11 mouse cellular contexts compared by ENCODE assay signal in genomic region chr6:30477210-30477714, GRCm38 (mm10). TPM values are rescaled to one million over a fixed set of nuclear protein-coding genes. Genes with fewer than 3 reads are reported as not detected.
DNase-seq lines count a peak whose midpoint lies in the region; ATAC-seq and TF ChIP-seq lines count a peak whose summit lies in the region.
"Had no signal": no experiment of that assay in that cellular context is flagged by ENCODE, and none has a peak within 500 bp of the region (broad histone marks: within the 10 kb centered on the region; RNA-seq: fewer than 3 reads in every experiment).

No protein-coding gene starts in this region.

- no peak for TF ChIP-seq CTCF in lung, postnatal 0 days (IDR thresholded peaks at IDR 0.05)
- TF ChIP-seq CTCF in stomach, postnatal 0 days (IDR thresholded peaks at IDR 0.05; ENCODE audit: low read depth), result no peak

- WGBS in forebrain, embryonic 15.5 days, result 84% methylated on average over 8 of the region's 8 CpGs
- 89% methylated on average over 8 of the region's 8 CpGs for WGBS in forebrain, embryonic 12.5 days
- WGBS in lung, postnatal 0 days, result 36% methylated on average over 8 of the region's 8 CpGs
- WGBS in intestine, embryonic 15.5 days, result 31% methylated on average over 8 of the region's 8 CpGs
- WGBS in stomach, postnatal 0 days, result 27% methylated on average over 8 of the region's 8 CpGs

- H3K36me3 ChIP-seq in forebrain, embryonic 15.5 days, result peaks cover 4% of the 10 kb centered on the region; the same call in 1 of the 2 replicates
- H3K36me3 ChIP-seq in forebrain, embryonic 12.5 days (replicated peaks), result peaks cover 41% of the 10 kb centered on the region
- H3K36me3 ChIP-seq in lung, postnatal 0 days (ENCODE audit: insufficient read depth, low read length), result peaks cover 11% of the 10 kb centered on the region
- peaks cover 9% of the 10 kb centered on the region; the same call in 1 of the 2 replicates for H3K36me3 ChIP-seq in intestine, embryonic 15.5 days
- H3K36me3 ChIP-seq in stomach, postnatal 0 days (ENCODE audit: control insufficient read depth, insufficient read depth, low read length), result no peaks in the 10 kb centered on the region

- no peak overlapping the region for H3K4me3 ChIP-seq in forebrain, embryonic 15.5 days
- no peak overlapping the region for H3K4me3 ChIP-seq in forebrain, embryonic 12.5 days (replicated peaks)
- no peak overlapping the region for H3K4me3 ChIP-seq in lung, postnatal 0 days (ENCODE audit: low read depth, low read length)
- H3K4me3 ChIP-seq in intestine, embryonic 15.5 days (replicated peaks), result no peak overlapping the region
- no peak overlapping the region for H3K4me3 ChIP-seq in stomach, postnatal 0 days (ENCODE audit: low read depth, low read length)
- H3K4me3 ChIP-seq: erythroblast, embryonic 14.5 days; heart, adult 2 months had no signal

- H3K9ac ChIP-seq in forebrain, embryonic 15.5 days (replicated peaks), result no peak overlapping the region
- no peak overlapping the region for H3K9ac ChIP-seq in forebrain, embryonic 12.5 days
- no peak overlapping the region for H3K9ac ChIP-seq in lung, postnatal 0 days (replicated peaks; ENCODE audit: low read depth)
- 0 out of 2 replicates have a peak overlapping the region, but pooled peaks have one; percentile 5 for H3K9ac ChIP-seq in intestine, embryonic 15.5 days
- H3K9ac ChIP-seq in stomach, postnatal 0 days (ENCODE audit: low read length), result no peak overlapping the region

- DNase-seq in lung, postnatal 0 days (ENCODE audit: low spot score), result peak; percentile 36
- DNase-seq in lung, postnatal 25 days (ENCODE audit: low spot score), result no peak
- no peak for DNase-seq in stomach, postnatal 0 days (ENCODE audit: low spot score)
- DNase-seq in layer of hippocampus, adult 8-10 months (ENCODE audit: low spot score in 2 of 2), result no peak
- DNase-seq: heart, adult 2 months; kidney, adult 8-10 months had no signal

- H3K9me3 ChIP-seq in forebrain, embryonic 15.5 days, result no peaks in the 10 kb centered on the region
- no peaks in the 10 kb centered on the region for H3K9me3 ChIP-seq in forebrain, embryonic 12.5 days
- H3K9me3 ChIP-seq in lung, postnatal 0 days (ENCODE audit: low read length), result no peaks in the 10 kb centered on the region
- no peaks in the 10 kb centered on the region for H3K9me3 ChIP-seq in intestine, embryonic 15.5 days
- no peaks in the 10 kb centered on the region for H3K9me3 ChIP-seq in stomach, postnatal 0 days (ENCODE audit: control insufficient read depth, low read length)

- peaks cover 5% of the 10 kb centered on the region; the same call in 1 of the 2 replicates for H3K4me1 ChIP-seq in forebrain, embryonic 15.5 days
- no peaks in the 10 kb centered on the region; the same call in 1 of the 2 replicates for H3K4me1 ChIP-seq in forebrain, embryonic 12.5 days
- no peaks in the 10 kb centered on the region; the same call in none of the 2 replicates for H3K4me1 ChIP-seq in lung, postnatal 0 days (ENCODE audit: insufficient read depth, low read depth, low read length)
- peaks cover 16% of the 10 kb centered on the region; the same call in 1 of the 2 replicates for H3K4me1 ChIP-seq in intestine, embryonic 15.5 days (replicated peaks)
- H3K4me1 ChIP-seq in stomach, postnatal 0 days (replicated peaks; ENCODE audit: control insufficient read depth, insufficient read depth), result no peaks in the 10 kb centered on the region

- H3K27me3 ChIP-seq in forebrain, embryonic 15.5 days, result no peaks in the 10 kb centered on the region
- H3K27me3 ChIP-seq in forebrain, embryonic 12.5 days, result no peaks in the 10 kb centered on the region
- H3K27me3 ChIP-seq in lung, postnatal 0 days (replicated peaks; ENCODE audit: insufficient read depth, low read length), result no peaks in the 10 kb centered on the region
- no peaks in the 10 kb centered on the region for H3K27me3 ChIP-seq in intestine, embryonic 15.5 days (replicated peaks)
- no peaks in the 10 kb centered on the region for H3K27me3 ChIP-seq in stomach, postnatal 0 days (ENCODE audit: control insufficient read depth, insufficient read depth, low read length)

- H3K4me2 ChIP-seq in forebrain, embryonic 15.5 days (replicated peaks), result no peak overlapping the region
- H3K4me2 ChIP-seq in forebrain, embryonic 12.5 days, result no peak overlapping the region
- no peak overlapping the region for H3K4me2 ChIP-seq in lung, postnatal 0 days (replicated peaks; ENCODE audit: low read depth, low read length)
- no peak overlapping the region for H3K4me2 ChIP-seq in intestine, embryonic 15.5 days (replicated peaks)
- H3K4me2 ChIP-seq in stomach, postnatal 0 days (replicated peaks; ENCODE audit: low read depth), result no peak overlapping the region

- no peak for TF ChIP-seq EP300 in lung, postnatal 0 days (IDR thresholded peaks at IDR 0.05)
- no peak for TF ChIP-seq EP300 in stomach, postnatal 0 days (optimal IDR thresholded peaks at IDR 0.05)

- no peak overlapping the region for H3K27ac ChIP-seq in forebrain, embryonic 15.5 days (replicated peaks)
- H3K27ac ChIP-seq in forebrain, embryonic 12.5 days, result no peak overlapping the region
- no peak overlapping the region for H3K27ac ChIP-seq in lung, postnatal 0 days (ENCODE audit: low read length)
- H3K27ac ChIP-seq in intestine, embryonic 15.5 days, result peak overlapping the region; percentile 68
- H3K27ac ChIP-seq in stomach, postnatal 0 days (replicated peaks), result peak overlapping the region; percentile 40; the same call in 1 of the 2 replicates
- H3K27ac ChIP-seq: heart, adult 2 months had no signal

- 0 out of 2 replicates have a peak, but pooled peaks have one; percentile 26 for ATAC-seq in forebrain, embryonic 15.5 days (replicated peaks)
- no peak for ATAC-seq in forebrain, embryonic 12.5 days (ENCODE audit: low FRiP score)
- ATAC-seq in lung, postnatal 0 days, result peak; percentile 49
- peak; percentile 73 for ATAC-seq in intestine, embryonic 15.5 days
- peak; percentile 73 for ATAC-seq in stomach, postnatal 0 days (ENCODE audit: low FRiP score, low TSS enrichment)
- ATAC-seq in monocyte, adult 5-6 weeks (replicated peaks; ENCODE audit: insufficient number of reproducible peaks, low FRiP score, low TSS enrichment, poor library complexity, severe bottlenecking), result no peak

RNA-seq across cellular contexts. Expression of gene Tmem209, which starts 32.3 kb away (rescaled TPM):
- 32.6 and 34.1 TPM in 2 replicates for polyA plus RNA-seq in forebrain, embryonic 15.5 days (2015; fragmentation: Nextera tagmentation; extraction: Ambion mirVana)
- polyA plus RNA-seq in forebrain, embryonic 12.5 days (2016; fragmentation: Nextera tagmentation; extraction: Ambion mirVana), result 48.1 and 49.4 TPM in 2 replicates
- 14.6 TPM in 2 replicates for polyA plus RNA-seq in lung, postnatal 0 days (2015; fragmentation: Nextera tagmentation; extraction: Ambion mirVana)
- 31.5 and 33.6 TPM in 2 replicates for polyA plus RNA-seq in intestine, embryonic 15.5 days (2015; fragmentation: Nextera tagmentation; extraction: Ambion mirVana)
- polyA plus RNA-seq in stomach, postnatal 0 days (2015; fragmentation: Nextera tagmentation; extraction: Ambion mirVana), result 13.0 and 13.7 TPM in 2 replicates
- 10 to 100 TPM; 21.4 to 25.7 (median 24.1) TPM for total RNA-seq in layer of hippocampus, adult 8-10 months (2022)
- 17.6 to 26.6 TPM (median 17.8 TPM) in 3 replicates for total RNA-seq in monocyte, adult 5-6 weeks (2017)

RNA-seq across cellular contexts. Expression of gene Ssmem1, which starts 32.4 kb away (rescaled TPM):
- polyA plus RNA-seq in forebrain, embryonic 15.5 days (2015; fragmentation: Nextera tagmentation; extraction: Ambion mirVana), result 0.14 TPM in 1 of 2 replicates, not detected in the other
- polyA plus RNA-seq in forebrain, embryonic 12.5 days (2016; fragmentation: Nextera tagmentation; extraction: Ambion mirVana), result 0.29 and 0.42 TPM in 2 replicates
- 0.12 TPM in 1 of 2 replicates, not detected in the other for polyA plus RNA-seq in lung, postnatal 0 days (2015; fragmentation: Nextera tagmentation; extraction: Ambion mirVana)
- polyA plus RNA-seq in intestine, embryonic 15.5 days (2015; fragmentation: Nextera tagmentation; extraction: Ambion mirVana), result not detected in 2 replicates
- not detected in 2 replicates for polyA plus RNA-seq in stomach, postnatal 0 days (2015; fragmentation: Nextera tagmentation; extraction: Ambion mirVana)
- total RNA-seq in layer of hippocampus, adult 8-10 months (2022), result 1 to 10 TPM in 3 of 4 experiments, under 1 TPM in 1; 0.39 to 1.5 (median 1.1) TPM
- total RNA-seq in monocyte, adult 5-6 weeks (2017), result not detected in 3 replicates
- total RNA-seq: heart, adult 2 months had no signal
- polyA plus RNA-seq: erythroblast, embryonic 14.5 days had no signal

Comparison
In these comparisons a context has a peak if more than half of its experiments do, and no peak if none do; other contexts are left out.
1. ATAC-seq: peak in forebrain, embryonic 15.5 days (single experiment), lung, postnatal 0 days (single experiment), intestine, embryonic 15.5 days (single experiment) and stomach, postnatal 0 days (single experiment); none in forebrain, embryonic 12.5 days (single experiment) and monocyte, adult 5-6 weeks (single experiment).
2. H3K27ac ChIP-seq: peak in intestine, embryonic 15.5 days (single experiment) and stomach, postnatal 0 days (single experiment); none in forebrain, embryonic 15.5 days (single experiment), forebrain, embryonic 12.5 days (single experiment) and lung, postnatal 0 days (single experiment).